Mouse (Mus musculus) myocyte (in vitro differentiated cells): ENCODE data around the gene Brf1.
A peak's percentile ranks its signal among the peaks of the same experiment; 100 is the strongest.

ENCODE experiments used
- E2F4 ChIP-seq: IDR thresholded peaks from one replicate; pipeline ENCODE4 v1.6.1; 2011; ENCODE audit warnings: mild to moderate bottlenecking, control low read depth, moderate library complexity; ENCODE audit not compliant: insufficient read depth
- MAX ChIP-seq: IDR thresholded peaks from one replicate; pipeline ENCODE4 v1.6.1; 2011; ENCODE audit warnings: low read depth, mild to moderate bottlenecking, control low read depth
- POLR2A ChIP-seq: IDR thresholded peaks from one replicate; pipeline ENCODE4 v1.6.1; 2011; ENCODE audit warnings: low read depth, mild to moderate bottlenecking, control low read depth, moderate library complexity; ENCODE audit not compliant: insufficient read length
- TCF12 ChIP-seq: IDR thresholded peaks from one replicate; pipeline ENCODE4 v1.6.1; 2011; ENCODE audit warnings: mild to moderate bottlenecking, control low read depth; ENCODE audit not compliant: poor library complexity, insufficient read depth, severe bottlenecking
- USF1 ChIP-seq: IDR thresholded peaks from one replicate; pipeline ENCODE4 v1.6.1; 2011; ENCODE audit warnings: low read depth, mild to moderate bottlenecking, control low read depth, moderate library complexity

GRCm38 (mm10) chr12:113018763-113019162 is 18.3 kb upstream of the Brf1 start:
- TF ChIP-seq TCF12 (no peak), POLR2A (no peak), USF1 (peak; percentile 68), MAX (no peak), E2F4 (no peak)
